Mouse (Mus musculus): ENCODE data around the gene Aldh3b3. TPM values are rescaled to one million over a fixed set of nuclear protein-coding genes. Genes with fewer than 3 reads are reported as not detected.

Aldh3b3 gene
- polyA plus RNA-seq, 1 experiment from 2014 or later = 0.04 TPM

GRCm38 (mm10) chr19:3945872-3946564 lies 12.4 kb upstream of the Aldh3b3 start:
- no peak for TF ChIP-seq CTCF (IDR thresholded peaks at IDR 0.05)
- TF ChIP-seq EP300 (IDR thresholded peaks at IDR 0.05) = no peak
- Histone ChIP-seq H3K4me3 (ENCODE audit: low read depth, low read length) (no peak overlapping the region), H3K9ac (replicated peaks; ENCODE audit: low read depth) (no peak overlapping the region), H3K9me3 (ENCODE audit: low read length) (no peaks in the 10 kb centered on the region), H3K27ac (ENCODE audit: low read length) (no peak overlapping the region), H3K4me2 (replicated peaks; ENCODE audit: low read depth, low read length) (no peak overlapping the region), H3K36me3 (ENCODE audit: insufficient read depth, low read length) (no peaks in the 10 kb centered on the region), H3K4me1 (ENCODE audit: insufficient read depth, low read depth, low read length) (no peaks in the 10 kb centered on the region), H3K27me3 (replicated peaks; ENCODE audit: insufficient read depth, low read length) (no peaks in the 10 kb centered on the region)
- ATAC-seq (no peak), DNase-seq (ENCODE audit: low spot score) (no peak)
- 27% methylated on average over 10 of the region's 10 CpGs for WGBS

- H3K27ac ChIP-seq (ENCODE audit: low read length) = no peak overlapping the region
- DNase-seq (ENCODE audit: low spot score) = peak; percentile 60
Measured at GRCm38 (mm10) chr19:3946715-3947114, 11.7 kb upstream of the Aldh3b3 start.

GRCm38 (mm10) chr19:3947813-3948212 lies 10.6 kb upstream of the Aldh3b3 start:
- Histone ChIP-seq H3K4me2 (replicated peaks; ENCODE audit: low read depth, low read length) (no peak overlapping the region), H3K4me1 (ENCODE audit: insufficient read depth, low read depth, low read length) (no peaks in the 10 kb centered on the region), H3K9ac (replicated peaks; ENCODE audit: low read depth) (no peak overlapping the region), H3K27ac (ENCODE audit: low read length) (no peak overlapping the region), H3K27me3 (replicated peaks; ENCODE audit: insufficient read depth, low read length) (no peaks in the 10 kb centered on the region), H3K36me3 (ENCODE audit: insufficient read depth, low read length) (no peaks in the 10 kb centered on the region), H3K9me3 (ENCODE audit: low read length) (no peaks in the 10 kb centered on the region), H3K4me3 (ENCODE audit: low read depth, low read length) (no peak overlapping the region)
- no peak for ATAC-seq
- DNase-seq (ENCODE audit: low spot score) = no peak
- WGBS = 76% methylated on average over 3 of the region's 3 CpGs
- TF ChIP-seq EP300 (IDR thresholded peaks at IDR 0.05) (no peak), CTCF (IDR thresholded peaks at IDR 0.05) (no peak)

More at GRCm38 (mm10) chr19:3946715-3947114, 11.7 kb upstream of the Aldh3b3 start:
- Histone ChIP-seq H3K9ac (replicated peaks; ENCODE audit: low read depth) (no peak overlapping the region), H3K36me3 (ENCODE audit: insufficient read depth, low read length) (no peaks in the 10 kb centered on the region), H3K4me2 (replicated peaks; ENCODE audit: low read depth, low read length) (no peak overlapping the region), H3K9me3 (ENCODE audit: low read length) (no peaks in the 10 kb centered on the region), H3K27me3 (replicated peaks; ENCODE audit: insufficient read depth, low read length) (no peaks in the 10 kb centered on the region), H3K4me3 (ENCODE audit: low read depth, low read length) (no peak overlapping the region), H3K4me1 (ENCODE audit: insufficient read depth, low read depth, low read length) (no peaks in the 10 kb centered on the region)
- 12% methylated on average over 2 of the region's 2 CpGs for WGBS
- TF ChIP-seq CTCF (IDR thresholded peaks at IDR 0.05) (peak; percentile 98), EP300 (IDR thresholded peaks at IDR 0.05) (no peak)
- ATAC-seq = peak; percentile 74

- Histone ChIP-seq H3K27ac (ENCODE audit: low read length) (no peak overlapping the region), H3K9ac (replicated peaks; ENCODE audit: low read depth) (no peak overlapping the region), H3K36me3 (ENCODE audit: insufficient read depth, low read length) (no peaks in the 10 kb centered on the region), H3K27me3 (replicated peaks; ENCODE audit: insufficient read depth, low read length) (no peaks in the 10 kb centered on the region), H3K9me3 (ENCODE audit: low read length) (no peaks in the 10 kb centered on the region), H3K4me2 (replicated peaks; ENCODE audit: low read depth, low read length) (no peak overlapping the region), H3K4me1 (ENCODE audit: insufficient read depth, low read depth, low read length) (no peaks in the 10 kb centered on the region), H3K4me3 (ENCODE audit: low read depth, low read length) (no peak overlapping the region)
- TF ChIP-seq EP300 (IDR thresholded peaks at IDR 0.05) = no peak
- no peak for TF ChIP-seq CTCF (IDR thresholded peaks at IDR 0.05)
- WGBS = 70% methylated on average over 13 of the region's 14 CpGs
- DNase-seq (ENCODE audit: low spot score) (no peak), ATAC-seq (no peak)
Measured at GRCm38 (mm10) chr19:3948546-3948945, 9.9 kb upstream of the Aldh3b3 start.

- H3K27me3 ChIP-seq (replicated peaks; ENCODE audit: insufficient read depth, low read length) = no peaks in the 10 kb centered on the region
- H3K9me3 ChIP-seq (ENCODE audit: low read length) = no peaks in the 10 kb centered on the region
- no peak overlapping the region for H3K4me2 ChIP-seq (replicated peaks; ENCODE audit: low read depth, low read length)
- H3K27ac ChIP-seq (ENCODE audit: low read length) = no peak overlapping the region
- H3K4me3 ChIP-seq (ENCODE audit: low read depth, low read length) = no peak overlapping the region
- ATAC-seq (no peak), DNase-seq (ENCODE audit: low spot score) (no peak)
- H3K4me1 ChIP-seq (ENCODE audit: insufficient read depth, low read depth, low read length) = no peaks in the 10 kb centered on the region
- WGBS = 70% methylated on average over 3 of the region's 3 CpGs
- TF ChIP-seq CTCF (IDR thresholded peaks at IDR 0.05) (no peak), EP300 (IDR thresholded peaks at IDR 0.05) (no peak)
- no peaks in the 10 kb centered on the region for H3K36me3 ChIP-seq (ENCODE audit: insufficient read depth, low read length)
- no peak overlapping the region for H3K9ac ChIP-seq (replicated peaks; ENCODE audit: low read depth)
Measured at GRCm38 (mm10) chr19:3950331-3950730, 8.1 kb upstream of the Aldh3b3 start.

- Histone ChIP-seq H3K36me3 (ENCODE audit: insufficient read depth, low read length) (no peaks in the 10 kb centered on the region), H3K27ac (ENCODE audit: low read length) (no peak overlapping the region)
Measured at GRCm38 (mm10) chr19:3951461-3951860, 7.0 kb upstream of the Aldh3b3 start.

More at GRCm38 (mm10) chr19:3951461-3951860, 7.0 kb upstream of the Aldh3b3 start:
- no peak for TF ChIP-seq CTCF (IDR thresholded peaks at IDR 0.05)
- TF ChIP-seq EP300 (IDR thresholded peaks at IDR 0.05) = no peak
- no peak overlapping the region for H3K4me3 ChIP-seq (ENCODE audit: low read depth, low read length)
- H3K27me3 ChIP-seq (replicated peaks; ENCODE audit: insufficient read depth, low read length) = no peaks in the 10 kb centered on the region
- no peaks in the 10 kb centered on the region for H3K4me1 ChIP-seq (ENCODE audit: insufficient read depth, low read depth, low read length)
- no peak overlapping the region for H3K9ac ChIP-seq (replicated peaks; ENCODE audit: low read depth)
- DNase-seq (ENCODE audit: low spot score) (no peak), ATAC-seq (no peak)
- no peak overlapping the region for H3K4me2 ChIP-seq (replicated peaks; ENCODE audit: low read depth, low read length)
- H3K9me3 ChIP-seq (ENCODE audit: low read length) = no peaks in the 10 kb centered on the region
